Mouse (Mus musculus): Measurements from ENCODE around the gene Stx3.
A peak's percentile ranks its signal among the peaks of the same experiment; 100 is the strongest.

Stx3 gene

GRCm38 (mm10) chr19:11819143-11819700, at the start of gene Stx3:
Gene Stx3, minus strand, starts transcription at chr19:11819403.
- no peak for DNase-seq (ENCODE audit: low read depth)

- no peak for DNase-seq (ENCODE audit: low read depth)
These were observed 48.6 kb upstream of the Stx3 start for GRCm38 (mm10) chr19:11867837-11868236.

GRCm38 (mm10) chr19:11860966-11861365, 41.8 kb upstream of the Stx3 start, which contains the start of gene Olfr1418:
Gene Olfr1418, minus strand, starts transcription at chr19:11861066.
- DNase-seq (ENCODE audit: low read depth), result no peak

- DNase-seq (ENCODE audit: low read depth), result no peak
These were observed 37.3 kb upstream of the Stx3 start for GRCm38 (mm10) chr19:11856506-11856905.

GRCm38 (mm10) chr19:11854821-11855220, 35.6 kb upstream of the Stx3 start:
- no peak for DNase-seq (ENCODE audit: low read depth)

- no peak for DNase-seq (ENCODE audit: low read depth)
These were observed 33.4 kb upstream of the Stx3 start for GRCm38 (mm10) chr19:11852652-11853051.

- no peak for DNase-seq (ENCODE audit: low read depth)
These were observed 27.1 kb upstream of the Stx3 start for GRCm38 (mm10) chr19:11846333-11846732.

DNA sequence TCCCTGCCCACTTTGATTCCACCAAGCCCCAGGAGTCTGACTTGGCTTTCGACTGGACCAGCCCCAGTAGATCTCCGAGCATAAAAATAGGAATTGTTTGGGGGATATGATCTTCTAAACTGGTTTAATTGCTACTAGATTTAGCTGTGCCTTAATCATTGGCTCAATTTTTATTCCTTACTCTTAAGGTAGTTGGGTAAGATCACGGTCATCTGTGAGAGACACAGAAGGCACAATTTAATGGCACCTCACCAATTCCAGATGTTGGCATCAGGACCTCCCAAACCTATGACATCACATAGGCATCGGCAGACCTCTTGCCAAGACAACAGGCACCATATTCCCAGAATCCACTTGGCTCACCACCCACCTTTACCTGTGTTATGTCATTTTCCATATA, 19.9 kb upstream of the Stx3 start, which contains the start of gene Olfr1417:
Gene Olfr1417, minus strand, starts transcription at position 101 of the 400 bp plus-strand sequence.
- no peak for DNase-seq (ENCODE audit: low read depth)

DNA sequence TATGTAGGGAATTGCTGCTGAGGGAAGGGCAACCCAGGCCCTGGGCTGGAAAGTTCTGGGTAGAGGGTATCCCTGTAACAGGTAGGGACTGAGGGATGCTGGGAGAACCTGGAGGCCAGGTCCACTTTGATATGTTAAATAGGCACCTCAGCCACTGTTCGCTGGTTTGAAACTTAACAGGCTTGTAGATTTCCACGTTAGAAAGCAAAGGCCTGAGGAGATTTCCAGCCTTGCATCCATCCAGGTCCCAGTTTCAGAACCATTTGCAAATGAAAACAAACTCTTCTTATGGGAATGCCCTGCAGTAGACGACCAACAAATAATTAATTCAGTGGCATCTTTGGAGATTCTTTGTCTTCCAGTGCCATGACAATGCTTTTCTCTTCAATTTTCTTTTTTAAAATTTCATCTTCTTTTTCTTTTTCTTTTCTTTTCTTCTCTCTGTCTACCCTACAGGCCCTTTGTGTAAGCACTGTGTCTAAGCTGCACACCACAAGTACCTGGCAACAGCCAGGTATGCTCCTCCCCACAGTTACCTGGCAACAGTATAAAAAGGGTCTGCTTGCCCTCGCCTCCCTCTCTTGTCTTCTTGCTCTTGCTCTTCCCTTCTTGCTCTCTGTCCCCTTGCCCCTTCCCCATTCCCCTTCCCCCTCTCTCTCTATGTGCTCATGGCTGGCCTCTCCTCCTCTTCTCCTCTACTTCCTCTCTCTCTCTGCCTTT, 4.3 kb upstream of the Stx3 start:
- no peak for DNase-seq (ENCODE audit: low read depth)

DNA sequence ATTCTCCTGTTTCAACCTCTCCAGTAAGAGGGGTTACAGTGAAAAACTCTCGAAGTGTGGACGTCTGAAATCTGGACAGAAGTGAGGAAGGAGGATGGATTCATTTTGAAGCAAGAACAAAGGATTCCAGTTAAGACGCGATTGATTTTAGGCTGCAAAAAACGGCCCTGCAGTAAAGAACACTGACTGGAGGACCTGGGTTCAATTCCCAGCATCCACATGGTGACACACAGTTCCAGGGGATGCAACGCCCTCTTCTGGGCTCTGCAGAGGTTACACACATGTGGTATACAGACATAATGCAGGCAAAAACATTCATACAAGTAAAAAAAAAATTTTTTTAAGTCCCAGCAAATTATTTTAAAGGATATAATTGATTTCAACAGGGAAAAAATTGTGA, 1.0 kb upstream of the Stx3 start:
- DNase-seq (ENCODE audit: low read depth), result no peak

DNA sequence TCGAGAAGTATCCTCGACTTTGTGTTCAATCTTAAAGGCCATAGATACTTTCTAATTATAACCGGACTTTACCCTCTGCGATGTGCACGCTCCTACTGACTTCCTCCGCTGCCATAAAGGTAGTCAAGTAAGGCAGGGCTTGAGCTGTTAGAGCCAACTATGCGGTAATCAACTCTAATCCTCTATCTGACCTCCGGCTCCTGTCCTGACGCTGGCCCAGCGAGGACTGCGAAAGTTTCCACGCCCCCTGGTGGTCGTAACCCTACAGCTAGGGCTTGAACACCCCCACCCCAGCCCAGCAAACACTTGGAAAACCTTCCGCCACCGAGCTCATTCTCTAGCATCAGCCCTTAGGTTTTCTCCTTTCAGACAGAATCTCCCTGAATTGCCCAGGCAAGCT, 597 bp upstream of the Stx3 start:
- peak; percentile 64 for DNase-seq (ENCODE audit: low read depth)

GRCm38 (mm10) chr19:11818199-11819142, 732 bp downstream of the Stx3 start:
- no peak for DNase-seq (ENCODE audit: low read depth)

- DNase-seq (ENCODE audit: low read depth), result no peak
These were observed 1.6 kb downstream of the Stx3 start for GRCm38 (mm10) chr19:11817586-11817985.

- DNase-seq (ENCODE audit: low read depth), result no peak
These were observed 2.5 kb downstream of the Stx3 start for GRCm38 (mm10) chr19:11816706-11817105.

- no peak for DNase-seq (ENCODE audit: low read depth)
These were observed 4.4 kb downstream of the Stx3 start for GRCm38 (mm10) chr19:11814742-11815333.

- no peak for DNase-seq (ENCODE audit: low read depth)
These were observed 5.6 kb downstream of the Stx3 start for GRCm38 (mm10) chr19:11813649-11814048.

- no peak for DNase-seq (ENCODE audit: low read depth)
These were observed 6.1 kb downstream of the Stx3 start for GRCm38 (mm10) chr19:11813136-11813535.

- DNase-seq (ENCODE audit: low read depth), result no peak
These were observed 7.4 kb downstream of the Stx3 start for GRCm38 (mm10) chr19:11811688-11812365.

DNA sequence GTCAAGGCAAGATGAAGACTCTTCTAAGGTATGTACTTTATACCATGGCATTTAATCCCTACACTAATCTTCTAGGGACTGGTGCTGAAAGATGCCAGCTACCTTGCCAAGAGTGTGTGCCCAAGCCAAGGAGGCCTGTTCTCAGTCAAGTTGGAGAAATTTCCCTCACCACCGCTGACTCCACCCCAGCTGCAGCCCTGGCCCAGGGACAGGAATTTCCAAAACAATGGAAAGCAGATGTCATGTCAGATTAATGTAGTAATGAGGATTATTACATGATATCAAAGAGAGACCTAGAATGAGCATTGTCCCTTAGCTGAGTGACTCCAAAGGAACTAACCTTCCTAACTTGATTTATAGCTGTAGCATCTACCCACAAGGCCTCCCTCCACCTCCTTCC, 8.3 kb downstream of the Stx3 start:
- DNase-seq (ENCODE audit: low read depth), result no peak

GRCm38 (mm10) chr19:11810003-11810758, 9.0 kb downstream of the Stx3 start:
- DNase-seq (ENCODE audit: low read depth), result no peak

GRCm38 (mm10) chr19:11808452-11808851, 10.8 kb downstream of the Stx3 start:
- DNase-seq (ENCODE audit: low read depth), result no peak
